Mouse (Mus musculus) MEL (cell line): ENCODE measurements around the gene Afdn. TPM values are rescaled to one million over a fixed set of nuclear protein-coding genes. Genes with fewer than 3 reads are reported as not detected.

Source experiments
- DNase-seq: peaks from one replicate; pipeline ENCODE4 v3.0.0; 2011; ENCODE audit warnings: low read depth, low spot score
- H3K27ac ChIP-seq: 2 replicates; pipeline ENCODE4 v1.5.1; 2012; ENCODE audit warnings: low read depth, mild to moderate bottlenecking, control low read depth, low read length, moderate library complexity; ENCODE audit not compliant: control insufficient read depth
- H3K27me3 ChIP-seq, 2 experiments: fragments of 150-350 bp in 1 of 2; sonication (generic) in 1 of 2; 2 replicates each; pipeline ENCODE4 v1.6.1; 2012; ENCODE audit warnings: low read length in 2 of 2, mild to moderate bottlenecking in 2 of 2, improper control_type of control experiment in 1 of 2, moderate library complexity in 1 of 2; ENCODE audit not compliant: insufficient read depth in 2 of 2, control insufficient read depth in 1 of 2
- H3K36me3 ChIP-seq, 2 experiments: 2 replicates each; pipeline ENCODE4 v1.6.1; 2012 to 2014; ENCODE audit warnings: low read length in 2 of 2, improper control_type of control experiment in 1 of 2, inconsistent platforms in 1 of 2, mild to moderate bottlenecking in 1 of 2; ENCODE audit not compliant: insufficient read depth in 2 of 2, control insufficient read depth in 1 of 2
- H3K4me1 ChIP-seq, 2 experiments: fragments of 150-350 bp in 1 of 2; sonication (generic) in 1 of 2; 2 replicates each; pipeline ENCODE4 v1.6.1; 2012; ENCODE audit warnings: low read length in 2 of 2, improper control_type of control experiment in 1 of 2, mild to moderate bottlenecking in 1 of 2; ENCODE audit not compliant: insufficient read depth in 2 of 2, control insufficient read depth in 1 of 2
- H3K4me3 ChIP-seq, 2 experiments: fragments of 150-350 bp in 1 of 2; sonication (generic) in 1 of 2; 2 replicates each; pipeline ENCODE4 v1.5.1; 2012; ENCODE audit warnings: low read depth in 2 of 2, low read length in 2 of 2, mild to moderate bottlenecking in 2 of 2, moderate library complexity in 2 of 2, control low read depth in 1 of 2, improper control_type of control experiment in 1 of 2; ENCODE audit not compliant: control insufficient read depth in 1 of 2, insufficient read depth in 1 of 2
- H3K79me2 ChIP-seq: 2 replicates; pipeline ENCODE4 v1.6.1; 2012; ENCODE audit warnings: mild to moderate bottlenecking, low read length, moderate library complexity; ENCODE audit not compliant: control insufficient read depth, poor library complexity, insufficient read depth
- H3K9ac ChIP-seq: 2 replicates; pipeline ENCODE4 v1.6.1; 2012; ENCODE audit warnings: low read depth, mild to moderate bottlenecking, control low read depth, low read length, moderate library complexity; ENCODE audit not compliant: control insufficient read depth, poor library complexity, severe bottlenecking
- H3K9me3 ChIP-seq: fragments of 150-350 bp; sonication (generic); replicated peaks from 2 replicates; pipeline ENCODE4 v1.6.1; 2012; ENCODE audit warnings: mild to moderate bottlenecking, low read length, improper control_type of control experiment, moderate library complexity; ENCODE audit not compliant: insufficient read depth
- BHLHE40 ChIP-seq: IDR thresholded peaks from 2 replicates; pipeline ENCODE4 v1.6.1; 2012; ENCODE audit warnings: low read depth, mild to moderate bottlenecking, inconsistent platforms, low read length, improper control_type of control experiment, borderline replicate concordance
- E2F4 ChIP-seq: IDR thresholded peaks from 2 replicates; pipeline ENCODE4 v1.6.1; 2011; ENCODE audit warnings: low read depth, low read length, improper control_type of control experiment, borderline replicate concordance
- ELF1 ChIP-seq: IDR thresholded peaks from 2 replicates; pipeline ENCODE4 v1.6.1; 2014; ENCODE audit warnings: low read depth, mild to moderate bottlenecking, inconsistent platforms, low read length, improper control_type of control experiment, moderate library complexity
- GATA1 ChIP-seq: IDR thresholded peaks from 2 replicates; pipeline ENCODE4 v1.6.1; 2011; ENCODE audit warnings: low read depth, low read length, improper control_type of control experiment
- HCFC1 ChIP-seq: IDR thresholded peaks from 2 replicates; pipeline ENCODE4 v1.6.1; 2012; ENCODE audit warnings: low read depth, mild to moderate bottlenecking, inconsistent platforms, low read length, improper control_type of control experiment, moderate library complexity
- KAT2A ChIP-seq: conservative IDR thresholded peaks from 2 replicates; pipeline ENCODE4 v1.6.1; 2012; ENCODE audit warnings: low read depth, low read length, improper control_type of control experiment, inconsistent platforms
- MAZ ChIP-seq: IDR thresholded peaks from 2 replicates; pipeline ENCODE4 v1.6.1; 2012; ENCODE audit warnings: low read depth, mild to moderate bottlenecking, inconsistent platforms, low read length, improper control_type of control experiment
- MYB ChIP-seq: IDR thresholded peaks from 2 replicates; pipeline ENCODE4 v1.6.1; 2011; ENCODE audit warnings: mild to moderate bottlenecking, low read depth, low read length, improper control_type of control experiment
- MYC ChIP-seq: IDR thresholded peaks from 2 replicates; pipeline ENCODE4 v1.6.1; 2011; ENCODE audit warnings: low read depth, mild to moderate bottlenecking, low read length, improper control_type of control experiment, moderate library complexity
- NRF1 ChIP-seq: IDR thresholded peaks from 2 replicates; pipeline ENCODE4 v1.6.1; 2014; ENCODE audit warnings: low read depth, mild to moderate bottlenecking, inconsistent platforms, low read length, improper control_type of control experiment, moderate library complexity; ENCODE audit not compliant: poor library complexity, insufficient read depth, severe bottlenecking
- POLR2A ChIP-seq, 2 experiments: IDR thresholded peaks; 2 replicates each; pipeline ENCODE4 v1.6.1; 2011 to 2012; ENCODE audit warnings: low read length in 2 of 2, mild to moderate bottlenecking in 2 of 2, control low read depth in 1 of 2, improper control_type of control experiment in 1 of 2, low read depth in 1 of 2, moderate library complexity in 1 of 2; ENCODE audit not compliant: control insufficient read depth in 1 of 2, insufficient read depth in 1 of 2, poor library complexity in 1 of 2
- POLR2AphosphoS5 ChIP-seq: IDR thresholded peaks from 2 replicates; pipeline ENCODE4 v1.6.1; 2012; ENCODE audit warnings: low read depth, borderline replicate concordance, mild to moderate bottlenecking, inconsistent platforms, low read length, moderate library complexity, mixed read lengths
- SIN3A ChIP-seq: IDR thresholded peaks from 2 replicates; pipeline ENCODE4 v1.6.1; 2012; ENCODE audit warnings: low read length, improper control_type of control experiment, inconsistent platforms
- SMC3 ChIP-seq: IDR thresholded peaks from 2 replicates; pipeline ENCODE4 v1.6.1; 2011; ENCODE audit warnings: low read depth, low read length, improper control_type of control experiment
- UBTF ChIP-seq: IDR thresholded peaks from 2 replicates; pipeline ENCODE4 v1.6.1; 2012; ENCODE audit warnings: low read depth, mild to moderate bottlenecking, inconsistent platforms, low read length, improper control_type of control experiment, moderate library complexity, borderline replicate concordance; ENCODE audit not compliant: insufficient read depth
- ZKSCAN1 ChIP-seq: IDR thresholded peaks from 2 replicates; pipeline ENCODE4 v1.6.1; 2012; ENCODE audit warnings: low read depth, mild to moderate bottlenecking, inconsistent platforms, low read length, improper control_type of control experiment, moderate library complexity
- ZMIZ1 ChIP-seq: IDR thresholded peaks from 2 replicates; pipeline ENCODE4 v1.6.1; 2012; ENCODE audit warnings: low read depth, mild to moderate bottlenecking, inconsistent platforms, low read length, improper control_type of control experiment, moderate library complexity
- polyA plus RNA-seq, 2 experiments: library from polyadenylated mRNA; stranded (reverse) in 1 of 2; unstranded in 1 of 2; fragments of >175 nt in 1 of 2; fragments of >200 nt in 1 of 2; gene quantifications; 2 replicates each; pipeline versions ENCODE4 v1.2.1 to v1.2.4; 2012; ENCODE audit warnings: low replicate concordance in 2 of 2, low read depth in 1 of 2; ENCODE audit not compliant: insufficient read length in 2 of 2, insufficient read depth in 1 of 2, missing spikeins in 1 of 2
- total RNA-seq: library from RNA; depleted of rRNA; stranded (reverse); fragments of 300-350 nt; gene quantifications from 2 replicates; pipeline ENCODE4 v1.2.3, GENCODE M21; 2012

Gene Afdn
- total and polyA plus RNA-seq, 3 experiments = 0.39 TPM; not detected in 1

DNA sequence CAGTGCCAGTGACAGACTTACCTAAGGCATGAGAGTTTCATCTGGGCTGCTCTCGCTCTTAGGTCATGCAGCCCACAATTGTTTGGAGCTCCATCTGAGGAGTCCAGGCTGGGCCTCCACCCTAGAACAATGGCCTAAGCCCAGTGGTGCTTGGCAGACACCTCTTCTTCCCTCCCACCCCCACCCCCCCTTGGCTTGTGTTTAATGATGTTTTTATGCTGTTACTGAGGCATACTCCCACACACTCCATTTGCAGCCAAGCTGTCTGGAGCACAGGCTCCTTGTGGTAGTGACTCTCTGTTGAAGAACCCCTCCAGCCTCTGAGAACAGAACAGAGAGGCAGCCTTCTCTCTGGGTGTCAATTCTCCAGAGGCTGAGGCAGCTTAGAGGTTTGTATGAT lies 113.9 kb downstream of the Afdn start:
- Histone ChIP-seq H3K4me3 (no peak overlapping the region), H3K4me1 (no peaks in the 10 kb centered on the region), H3K36me3 (no peaks in the 10 kb centered on the region), H3K9me3 (no peaks in the 10 kb centered on the region), H3K27ac (no peak overlapping the region), H3K27me3 (no peaks in the 10 kb centered on the region), H3K9ac (no peak overlapping the region), H3K79me2 (no peaks in the 10 kb centered on the region)
- DNase-seq = no peak
- TF ChIP-seq POLR2AphosphoS5 = no peak
- no peak for TF ChIP-seq BHLHE40
- no peak for TF ChIP-seq KAT2A
- no peak for TF ChIP-seq UBTF
- TF ChIP-seq ELF1 = no peak
- TF ChIP-seq E2F4 = no peak
- TF ChIP-seq SIN3A = no peak
- TF ChIP-seq MAZ = no peak
- TF ChIP-seq MYB = no peak
- no peak for TF ChIP-seq HCFC1

DNA sequence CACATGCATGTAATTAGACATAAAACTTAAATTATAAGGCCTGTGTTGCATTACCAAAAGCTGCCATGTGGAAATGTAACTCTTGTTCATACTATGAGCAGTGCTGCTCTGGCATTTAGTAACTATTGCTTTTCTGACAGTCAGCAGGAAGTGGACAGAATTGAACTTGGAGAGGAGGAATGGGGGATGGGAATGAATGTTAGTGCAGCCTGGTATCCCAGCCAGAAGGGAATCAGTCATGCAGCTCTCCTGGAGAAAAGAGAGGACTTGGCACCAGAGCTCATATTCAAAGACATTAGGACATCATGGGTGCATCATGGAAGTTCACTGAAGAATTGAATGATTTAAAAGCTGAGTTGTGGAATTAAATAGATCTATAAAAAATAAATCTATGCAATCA lies 117.1 kb downstream of the Afdn start:
- Histone ChIP-seq H3K36me3 (no peaks in the 10 kb centered on the region), H3K27me3 (no peaks in the 10 kb centered on the region)
- no peak for DNase-seq

DNA sequence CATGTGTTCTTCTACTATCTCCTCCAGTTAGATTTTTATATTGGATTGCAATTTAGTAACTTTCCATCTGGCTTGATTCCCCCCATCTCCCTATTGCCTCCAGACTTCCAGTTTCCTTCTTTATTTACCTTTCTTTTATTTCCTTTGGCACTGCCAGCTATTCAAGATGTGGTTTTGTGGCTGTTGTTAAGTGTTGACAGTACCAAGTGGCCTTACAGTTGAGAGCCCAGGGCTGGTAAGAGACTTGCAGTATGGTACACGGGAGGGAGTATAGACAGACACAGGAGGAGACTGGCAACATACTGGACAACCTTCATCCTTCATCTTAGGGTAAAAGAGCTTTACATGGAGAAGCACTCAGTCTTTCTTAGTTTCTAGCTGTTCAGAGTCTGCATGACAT lies 119.4 kb downstream of the Afdn start:
- H3K9me3 ChIP-seq = no peaks in the 10 kb centered on the region
- TF ChIP-seq GATA1 (no peak), MYC (no peak), POLR2A (IDR thresholded peaks at IDR 0.05; ENCODE audit: control insufficient read depth in 1 of 2, insufficient read depth in 1 of 2, low read depth in 1 of 2, low read length in 2 of 2, poor library complexity in 1 of 2) (no peak), ZKSCAN1 (no peak), POLR2AphosphoS5 (no peak), ZMIZ1 (no peak), NRF1 (no peak), SMC3 (no peak)
- H3K9ac ChIP-seq = no peak overlapping the region
- H3K36me3 ChIP-seq = no peaks in the 10 kb centered on the region
- H3K27me3 ChIP-seq = no peaks in the 10 kb centered on the region
- DNase-seq = no peak
- H3K4me3 ChIP-seq = no peak overlapping the region
- H3K27ac ChIP-seq = no peak overlapping the region
- H3K79me2 ChIP-seq = no peaks in the 10 kb centered on the region
- no peaks in the 10 kb centered on the region for H3K4me1 ChIP-seq

More for the DNA sequence above, 117.1 kb downstream of the Afdn start:
- Histone ChIP-seq H3K27ac (no peak overlapping the region), H3K4me3 (no peak overlapping the region), H3K9me3 (no peaks in the 10 kb centered on the region), H3K9ac (no peak overlapping the region), H3K4me1 (no peaks in the 10 kb centered on the region), H3K79me2 (no peaks in the 10 kb centered on the region)
- TF ChIP-seq KAT2A = no peak
- TF ChIP-seq SIN3A = no peak
